Mouse (Mus musculus) kidney, embryonic 15.5 days (tissue): ENCODE measurements around the gene Tardbp. TPM values are rescaled to one million over a fixed set of nuclear protein-coding genes. Genes with fewer than 3 reads are reported as not detected.

ENCODE experiments used
- ATAC-seq: fragments of 200-750 bp; cut with Nextera tagmentation; replicated peaks from 2 replicates; pipeline ENCODE4 v1.8.0; 2017; ENCODE audit warnings: moderate TSS enrichment; ENCODE audit not compliant: low FRiP score
- H3K27ac ChIP-seq: fragments of 300-500 bp; sonication (generic); 2 replicates; pipeline ENCODE4 v1.5.1; 2015; ENCODE audit warnings: mild to moderate bottlenecking, inconsistent platforms
- H3K27me3 ChIP-seq: fragments of 300-500 bp; sonication (generic); 2 replicates; pipeline ENCODE4 v1.6.1; 2015; ENCODE audit warnings: inconsistent platforms
- H3K36me3 ChIP-seq: fragments of 300-500 bp; sonication (generic); 2 replicates; pipeline ENCODE4 v1.6.1; 2015; ENCODE audit warnings: inconsistent platforms
- H3K4me1 ChIP-seq: fragments of 300-500 bp; sonication (generic); 2 replicates; pipeline ENCODE4 v1.6.1; 2015; ENCODE audit warnings: inconsistent platforms
- H3K4me2 ChIP-seq: fragments of 300-500 bp; sonication (generic); 2 replicates; pipeline ENCODE4 v1.6.1; 2015; ENCODE audit warnings: moderate library complexity, mild to moderate bottlenecking, inconsistent platforms
- H3K4me3 ChIP-seq: fragments of 300-500 bp; sonication (generic); replicated peaks from 2 replicates; pipeline ENCODE4 v1.5.1; 2015; ENCODE audit warnings: mild to moderate bottlenecking, inconsistent platforms
- H3K9ac ChIP-seq: fragments of 300-500 bp; sonication (generic); 2 replicates; pipeline ENCODE4 v1.6.1; 2015; ENCODE audit warnings: mild to moderate bottlenecking, inconsistent platforms
- H3K9me3 ChIP-seq: fragments of 300-500 bp; sonication (generic); replicated peaks from 2 replicates; pipeline ENCODE4 v1.6.1; 2016; ENCODE audit warnings: inconsistent platforms
- WGBS: fragments of 180-500 bp; shearing (Covaris S2); methylation state at CpG from one replicate; pipeline ENCODE4 v1.1.7; 2015; ENCODE audit warnings: mixed read lengths; 5-methylcytosine and 5-hydroxymethylcytosine counted together
- polyA plus RNA-seq: library from polyadenylated mRNA; unstranded; fragments of >200 nt; fragmentation: Nextera tagmentation; extraction: Ambion mirVana; gene quantifications from 2 replicates; pipeline ENCODE4 v1.2.1, GENCODE M21; 2015

Tardbp gene
- polyA plus RNA-seq, 1 experiment from 2014 or later, result 360 TPM

DNA sequence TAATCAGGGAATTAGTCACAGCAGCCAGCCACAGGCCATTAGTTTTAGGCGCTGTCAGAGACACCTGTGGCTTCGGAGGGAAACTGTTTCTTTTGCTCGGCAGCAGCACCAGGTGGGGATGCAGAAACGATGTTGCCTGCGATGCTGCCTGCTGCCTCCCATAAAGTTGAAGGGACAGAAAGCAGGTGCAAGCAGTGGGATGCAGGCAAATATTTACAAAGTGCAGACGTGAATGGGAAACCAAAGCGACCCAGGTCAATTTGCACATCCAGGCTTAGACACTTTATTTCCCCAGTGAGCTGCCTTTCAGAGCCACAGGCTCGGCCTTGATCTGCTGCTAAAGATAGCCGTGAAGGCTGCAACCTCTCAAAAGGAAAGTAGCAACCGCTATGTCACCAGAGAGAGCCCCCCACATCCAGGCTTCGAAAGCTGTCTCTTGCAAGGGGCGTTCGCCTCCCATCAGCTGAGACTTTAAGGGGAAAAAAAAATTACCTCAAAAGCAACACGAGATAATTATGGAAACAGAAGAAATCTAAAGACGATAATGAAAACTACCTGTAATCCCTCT is 30.0 kb upstream of the Tardbp start:
- H3K9me3 ChIP-seq, result no peaks in the 10 kb centered on the region
- H3K27me3 ChIP-seq, result no peaks in the 10 kb centered on the region; the same call in 1 of the 2 replicates
- ATAC-seq, result no peak
- no peak overlapping the region for H3K4me3 ChIP-seq
- 36% methylated on average over 15 of the region's 15 CpGs for whole genome bisulfite sequencing
- no peak overlapping the region for H3K4me2 ChIP-seq
- H3K9ac ChIP-seq, result no peak overlapping the region
- peaks cover 6% of the 10 kb centered on the region for H3K4me1 ChIP-seq
- H3K27ac ChIP-seq, result no peak overlapping the region
- H3K36me3 ChIP-seq, result no peaks in the 10 kb centered on the region

DNA sequence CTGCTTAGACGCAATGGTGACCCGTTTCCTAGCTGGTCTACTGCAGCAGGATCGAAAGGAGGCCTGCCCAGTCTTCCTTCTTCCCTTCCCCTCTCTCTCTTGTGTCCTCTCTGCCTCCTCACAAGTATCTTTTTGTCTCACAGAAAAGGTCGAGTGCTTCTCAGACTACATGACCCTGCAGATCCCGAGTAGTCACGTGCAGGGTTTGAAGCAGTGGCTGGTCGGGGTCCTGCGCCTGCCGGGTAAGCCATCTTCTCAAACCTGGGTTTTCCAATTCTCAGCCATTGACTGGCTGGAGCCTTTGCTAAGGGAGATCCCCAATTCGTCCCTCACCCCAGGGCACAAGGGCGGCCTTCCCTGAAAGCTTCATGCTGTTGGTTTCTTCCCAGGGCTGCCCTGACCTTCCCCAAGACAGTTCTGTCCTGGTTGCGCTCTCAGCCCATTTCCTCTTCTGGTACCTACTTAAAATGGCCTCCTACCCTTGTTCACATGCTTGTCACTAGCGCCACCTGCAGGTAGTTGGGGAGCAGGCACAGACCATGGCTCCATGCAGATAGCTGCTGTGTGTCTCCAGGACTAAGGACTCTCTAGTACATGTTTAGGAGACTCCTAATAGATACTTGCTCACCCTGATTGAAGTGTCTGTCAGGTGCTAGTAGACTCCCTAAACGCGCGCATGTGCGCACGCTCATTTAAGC is 28.0 kb upstream of the Tardbp start:
- Histone ChIP-seq H3K27me3 (no peaks in the 10 kb centered on the region; the same call in 1 of the 2 replicates), H3K36me3 (no peaks in the 10 kb centered on the region), H3K4me2 (no peak overlapping the region), H3K9me3 (no peaks in the 10 kb centered on the region), H3K9ac (no peak overlapping the region), H3K4me3 (no peak overlapping the region), H3K4me1 (no peaks in the 10 kb centered on the region), H3K27ac (no peak overlapping the region)
- WGBS, result 84% methylated on average over 18 of the region's 18 CpGs
- ATAC-seq, result no peak

DNA sequence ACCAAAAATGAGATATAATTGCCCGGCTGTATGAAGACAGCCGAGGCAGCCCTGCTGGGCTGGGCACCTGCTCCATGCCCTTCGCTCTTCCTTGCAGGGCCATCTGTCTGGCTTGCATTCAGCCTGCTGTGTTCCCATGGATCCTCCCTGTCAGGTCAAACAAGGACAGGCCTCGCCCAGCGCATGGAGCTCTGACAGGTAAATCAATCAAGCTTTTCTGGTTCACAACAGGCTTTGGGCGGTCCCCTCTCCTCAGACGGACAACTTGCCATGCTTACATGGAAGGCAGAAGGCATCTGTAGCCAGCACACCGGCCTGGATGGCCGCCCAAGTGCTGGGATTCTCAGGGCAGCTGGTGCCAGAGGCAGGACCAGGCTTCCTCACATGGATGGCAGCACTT is 24.2 kb upstream of the Tardbp start:
- no peak overlapping the region for H3K4me2 ChIP-seq
- H3K36me3 ChIP-seq, result no peaks in the 10 kb centered on the region
- H3K27me3 ChIP-seq, result no peaks in the 10 kb centered on the region
- no peaks in the 10 kb centered on the region for H3K9me3 ChIP-seq
- H3K4me3 ChIP-seq, result no peak overlapping the region
- no peak overlapping the region for H3K27ac ChIP-seq
- no peaks in the 10 kb centered on the region for H3K4me1 ChIP-seq
- no peak overlapping the region for H3K9ac ChIP-seq
- 76% methylated on average over 9 of the region's 9 CpGs for WGBS
- no peak for ATAC-seq

DNA sequence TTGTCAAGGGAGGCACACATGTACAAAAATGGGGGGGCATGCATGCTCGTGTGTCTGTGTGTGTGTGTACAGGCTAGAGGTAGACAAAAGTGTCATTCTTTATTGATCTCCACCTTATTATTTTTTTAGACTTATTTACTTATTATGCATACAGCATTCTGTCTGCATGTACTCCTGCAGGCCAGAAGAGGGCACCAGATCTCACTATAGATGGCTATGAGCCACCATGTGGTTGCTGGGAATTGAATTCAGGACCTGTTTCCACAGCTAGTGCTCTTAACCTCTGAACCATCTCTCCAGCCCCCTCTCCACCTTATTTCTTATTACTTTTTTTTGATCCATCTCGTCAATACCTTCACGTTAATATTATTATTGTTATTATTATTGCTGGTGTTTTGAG is 22.5 kb upstream of the Tardbp start:
- no peak overlapping the region for H3K4me2 ChIP-seq
- no peaks in the 10 kb centered on the region for H3K36me3 ChIP-seq
- no peak overlapping the region for H3K4me3 ChIP-seq
- WGBS, result 75% methylated on average over 3 of the region's 3 CpGs
- peaks cover 1% of the 10 kb centered on the region for H3K4me1 ChIP-seq
- no peaks in the 10 kb centered on the region for H3K9me3 ChIP-seq
- no peak overlapping the region for H3K27ac ChIP-seq
- no peaks in the 10 kb centered on the region for H3K27me3 ChIP-seq
- ATAC-seq, result no peak
- H3K9ac ChIP-seq, result no peak overlapping the region

DNA sequence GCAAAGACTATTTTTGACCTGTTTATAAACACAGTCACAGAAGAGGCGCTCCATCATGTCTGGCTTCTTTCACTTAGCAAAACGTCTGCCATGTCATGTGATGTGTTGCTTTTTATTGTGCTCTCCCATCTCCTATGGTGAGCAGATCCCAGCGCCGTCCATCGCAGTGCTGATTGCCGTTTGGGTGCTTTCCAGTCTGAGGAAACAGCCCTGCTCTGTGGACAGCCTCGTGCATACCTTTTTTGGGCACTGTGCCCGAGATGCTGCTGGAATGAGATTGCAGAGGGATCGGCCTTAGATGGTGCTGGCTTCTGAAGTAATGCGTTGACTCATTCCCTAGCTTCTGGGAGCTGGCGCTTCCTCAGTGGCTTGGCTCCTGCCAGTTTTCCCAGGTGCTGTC is 19.8 kb upstream of the Tardbp start:
- Histone ChIP-seq H3K4me3 (no peak overlapping the region), H3K27me3 (no peaks in the 10 kb centered on the region), H3K9ac (no peak overlapping the region), H3K36me3 (no peaks in the 10 kb centered on the region), H3K4me1 (peaks cover 14% of the 10 kb centered on the region), H3K9me3 (no peaks in the 10 kb centered on the region), H3K27ac (no peak overlapping the region), H3K4me2 (no peak overlapping the region)
- 74% methylated on average over 11 of the region's 11 CpGs for WGBS
- no peak for ATAC-seq

DNA sequence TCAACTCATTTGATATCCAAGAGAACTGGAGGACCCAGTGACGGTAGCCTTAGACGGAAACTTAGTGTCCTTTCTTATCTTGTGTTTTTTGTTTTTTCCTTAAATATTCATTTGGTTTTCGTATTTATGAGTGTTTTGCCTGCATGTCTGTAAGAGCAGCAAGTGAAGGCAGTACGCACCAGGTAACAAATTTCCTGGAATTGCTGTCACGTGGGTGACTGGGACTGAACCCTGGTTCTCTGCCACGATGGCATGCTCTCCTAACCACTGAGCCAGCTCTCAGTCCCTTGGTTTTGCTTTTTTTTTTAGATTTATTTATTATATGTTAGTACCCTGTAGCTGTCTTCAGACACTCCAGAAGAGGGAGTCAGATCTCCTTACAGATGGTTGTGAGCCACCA is 18.1 kb upstream of the Tardbp start:
- H3K27me3 ChIP-seq, result no peaks in the 10 kb centered on the region
- 89% methylated on average over 6 of the region's 6 CpGs for WGBS
- no peak for ATAC-seq
- H3K4me3 ChIP-seq, result no peak overlapping the region
- H3K27ac ChIP-seq, result no peak overlapping the region
- no peaks in the 10 kb centered on the region for H3K36me3 ChIP-seq
- H3K4me1 ChIP-seq, result peaks cover 17% of the 10 kb centered on the region
- H3K4me2 ChIP-seq, result no peak overlapping the region
- H3K9me3 ChIP-seq, result no peaks in the 10 kb centered on the region
- H3K9ac ChIP-seq, result no peak overlapping the region

DNA sequence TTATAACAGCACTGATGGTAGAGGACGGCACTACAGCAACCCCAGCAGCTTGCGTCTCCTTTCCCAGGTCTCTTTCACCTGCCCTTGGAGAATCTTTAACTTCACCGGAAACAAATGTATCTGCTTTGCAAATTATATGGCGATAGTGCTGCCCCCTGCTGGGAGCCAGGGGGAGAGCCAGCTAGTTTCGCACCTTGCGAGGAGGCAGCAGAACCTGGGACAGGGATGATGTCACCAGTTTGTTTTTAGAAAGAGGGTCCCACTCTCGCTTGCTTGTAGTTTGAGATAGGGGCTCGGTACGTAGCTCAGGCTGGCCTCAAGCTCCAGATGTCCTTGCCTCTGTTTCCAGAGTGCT is 17.3 kb upstream of the Tardbp start:
- H3K9me3 ChIP-seq, result no peaks in the 10 kb centered on the region
- no peak overlapping the region for H3K9ac ChIP-seq
- peak overlapping the region; percentile 66; the same call in 1 of the 2 replicates for H3K27ac ChIP-seq
- H3K4me3 ChIP-seq, result peak overlapping the region; percentile 20; the same call in 1 of the 2 replicates
- H3K4me2 ChIP-seq, result peak overlapping the region; percentile 49
- H3K4me1 ChIP-seq, result peaks cover 17% of the 10 kb centered on the region
- 7% methylated on average over 9 of the region's 9 CpGs for WGBS
- H3K36me3 ChIP-seq, result no peaks in the 10 kb centered on the region
- ATAC-seq, result peak; percentile 33; the same call in 1 of the 2 replicates
- H3K27me3 ChIP-seq, result no peaks in the 10 kb centered on the region

DNA sequence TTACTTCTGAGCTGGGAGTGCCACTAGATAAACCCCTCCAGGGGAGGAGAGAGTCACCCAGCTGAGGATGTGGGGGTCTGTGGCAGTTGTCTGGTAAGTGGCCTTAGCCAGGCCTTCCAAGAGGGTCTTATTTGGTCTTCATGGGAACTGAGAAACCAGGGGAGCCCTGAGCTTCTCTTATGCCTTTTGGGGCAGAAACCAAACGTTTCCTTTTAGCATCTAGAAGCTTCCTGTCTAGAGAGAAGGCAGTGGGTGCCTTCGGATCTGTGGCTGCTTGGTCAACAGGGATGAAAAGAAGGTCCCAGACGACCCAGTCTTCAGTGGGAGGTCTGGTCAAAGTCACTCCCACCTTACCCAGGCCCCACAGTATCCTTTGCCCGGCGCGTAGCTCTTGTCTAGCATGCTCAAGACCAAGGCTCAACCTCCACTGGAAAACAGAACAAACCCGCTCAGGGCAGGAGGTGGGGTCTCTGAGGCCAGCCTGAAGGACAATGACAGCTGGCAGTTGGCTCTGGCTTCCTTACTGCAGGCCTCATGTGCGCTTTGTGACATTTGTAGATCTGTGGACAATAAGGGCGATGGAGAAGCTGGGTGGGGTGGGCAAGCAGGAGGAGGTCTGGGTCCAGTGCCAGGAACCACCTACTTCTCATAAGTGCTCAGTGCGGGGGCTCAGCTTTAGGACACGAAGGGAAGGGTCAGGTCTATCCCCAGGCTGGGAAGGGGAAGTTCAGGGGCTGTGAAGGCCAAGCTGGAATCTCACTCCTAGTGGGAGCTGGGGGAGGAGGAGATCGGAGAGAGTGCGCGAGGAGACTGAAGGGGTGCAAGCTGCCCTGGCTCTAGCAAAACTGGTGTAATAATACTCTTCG is 16.7 kb upstream of the Tardbp start, which contains the start of gene Gm572:
TSS of gene Gm572 (plus strand) at position 27 of the 866 bp plus-strand sequence.
- ATAC-seq, result peak; percentile 37
- Histone ChIP-seq H3K36me3 (no peaks in the 10 kb centered on the region), H3K9ac (no peak within 1 kb of the TSS), H3K27ac (peak within 1 kb of the TSS; percentile 66), H3K9me3 (no peaks in the 10 kb centered on the region), H3K27me3 (no peaks in the 10 kb centered on the region), H3K4me2 (peak within 1 kb of the TSS; percentile 49), H3K4me3 (peak within 1 kb of the TSS; percentile 20; the same call in 1 of the 2 replicates), H3K4me1 (peaks cover 17% of the 10 kb centered on the region)
- WGBS, result 67% methylated on average over 15 of the region's 15 CpGs

DNA sequence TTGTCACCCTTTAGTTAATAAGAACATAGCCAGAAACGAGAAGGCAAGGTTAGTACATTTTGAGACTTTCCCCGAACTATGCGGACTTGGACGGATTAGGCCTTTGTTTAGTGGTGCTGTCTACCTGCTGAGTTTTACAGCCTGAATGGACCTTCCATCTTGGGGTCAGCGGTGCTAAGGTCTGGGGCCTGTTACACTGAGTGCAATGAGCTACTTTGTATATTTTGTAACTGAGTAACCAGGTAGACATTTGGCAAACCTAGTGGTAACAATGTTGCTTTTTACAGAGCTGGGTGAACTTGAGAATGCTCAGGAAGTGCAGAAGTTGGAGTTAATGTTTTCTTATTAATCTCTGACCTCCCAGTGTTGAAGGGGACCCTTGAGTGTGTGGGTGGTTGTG is 14.3 kb upstream of the Tardbp start:
- WGBS, result 61% methylated on average over 5 of the region's 5 CpGs
- Histone ChIP-seq H3K9ac (no peak overlapping the region), H3K36me3 (no peaks in the 10 kb centered on the region), H3K9me3 (no peaks in the 10 kb centered on the region), H3K4me2 (no peak overlapping the region), H3K27ac (peak overlapping the region; percentile 83), H3K4me3 (no peak overlapping the region), H3K27me3 (no peaks in the 10 kb centered on the region), H3K4me1 (peaks cover 20% of the 10 kb centered on the region)
- peak; percentile 64 for ATAC-seq

DNA sequence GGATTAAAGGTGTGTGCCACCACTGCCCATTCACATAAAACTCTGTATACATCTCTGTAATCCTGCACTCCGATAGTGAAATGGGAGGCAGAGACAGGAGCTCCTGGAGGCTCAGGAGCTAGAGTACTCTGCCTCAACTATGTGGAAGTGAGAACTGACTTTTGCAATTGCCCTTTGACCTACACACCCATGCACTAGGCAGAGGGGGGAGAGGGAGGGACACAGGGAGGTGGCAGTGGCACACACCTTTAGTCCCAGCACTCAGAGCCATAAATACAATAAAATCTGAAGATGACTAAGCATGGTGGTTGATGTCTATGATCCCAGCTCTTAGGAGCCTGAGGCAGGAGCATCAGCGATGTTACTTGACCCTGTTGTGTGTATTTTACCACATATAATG is 12.6 kb upstream of the Tardbp start:
- Histone ChIP-seq H3K9me3 (no peaks in the 10 kb centered on the region), H3K4me2 (no peak overlapping the region), H3K27me3 (no peaks in the 10 kb centered on the region), H3K9ac (no peak overlapping the region), H3K4me1 (peaks cover 20% of the 10 kb centered on the region), H3K27ac (no peak overlapping the region), H3K36me3 (no peaks in the 10 kb centered on the region), H3K4me3 (no peak overlapping the region)
- no peak for ATAC-seq
- 80% methylated on average over 2 of the region's 2 CpGs for WGBS

DNA sequence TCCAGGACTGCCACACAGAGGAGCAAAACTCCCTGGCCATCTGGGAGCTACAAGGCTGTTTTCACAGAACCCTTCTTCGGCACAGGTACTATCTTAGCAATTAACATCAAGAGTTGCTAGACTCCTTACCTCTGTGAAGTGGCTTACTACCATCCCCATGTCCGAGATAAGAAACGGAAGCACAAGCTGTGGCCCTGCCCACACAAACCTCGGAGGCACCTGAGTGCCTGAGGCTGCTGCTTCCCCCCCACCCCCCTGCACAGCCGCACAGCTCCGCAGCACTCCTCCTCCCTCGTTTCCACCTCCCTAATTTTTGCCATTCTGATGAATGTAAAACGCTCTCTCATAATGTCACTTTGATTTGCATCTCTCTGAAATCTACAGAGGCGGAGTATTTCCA is 11.5 kb upstream of the Tardbp start:
- Histone ChIP-seq H3K27me3 (no peaks in the 10 kb centered on the region), H3K4me2 (no peak overlapping the region), H3K36me3 (no peaks in the 10 kb centered on the region), H3K9ac (no peak overlapping the region), H3K27ac (peak overlapping the region; percentile 27; the same call in 1 of the 2 replicates), H3K9me3 (no peaks in the 10 kb centered on the region), H3K4me1 (peaks cover 13% of the 10 kb centered on the region), H3K4me3 (no peak overlapping the region)
- ATAC-seq, result no peak
- 23% methylated on average over 9 of the region's 9 CpGs for WGBS

DNA sequence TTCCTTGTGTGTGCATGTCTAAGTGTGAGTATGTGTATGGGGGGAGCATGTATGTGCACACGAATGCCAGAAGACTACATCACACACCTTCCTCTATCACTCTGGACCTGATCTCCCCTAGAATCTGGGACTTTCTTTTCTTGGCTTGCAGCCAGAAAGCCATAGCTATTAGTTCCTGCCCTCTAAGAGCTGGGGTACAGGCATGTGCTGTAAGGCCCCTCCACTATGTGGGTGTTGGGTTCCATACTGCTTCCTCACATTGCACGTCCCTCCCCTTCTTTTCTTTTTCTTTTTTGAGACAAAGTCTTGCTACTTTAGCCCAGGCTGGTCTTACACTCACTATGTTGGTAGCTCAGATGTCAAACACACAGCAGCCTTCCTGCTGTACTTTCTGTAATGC is 8.5 kb upstream of the Tardbp start:
- ATAC-seq, result no peak
- no peak overlapping the region for H3K9ac ChIP-seq
- no peaks in the 10 kb centered on the region for H3K36me3 ChIP-seq
- no peak overlapping the region for H3K27ac ChIP-seq
- H3K4me2 ChIP-seq, result no peak overlapping the region
- H3K4me1 ChIP-seq, result peaks cover 7% of the 10 kb centered on the region; the same call in 1 of the 2 replicates
- no peak overlapping the region for H3K4me3 ChIP-seq
- H3K27me3 ChIP-seq, result no peaks in the 10 kb centered on the region
- H3K9me3 ChIP-seq, result no peaks in the 10 kb centered on the region
- 75% methylated on average over 2 of the region's 2 CpGs for WGBS
